Mouse (Mus musculus) adrenal gland, postnatal 36 days (tissue): ENCODE measurements around the gene Mettl18. TPM values are rescaled to one million over a fixed set of nuclear protein-coding genes. Genes with fewer than 3 reads are reported as not detected.
A peak's percentile ranks its signal among the peaks of the same experiment; 100 is the strongest.
"Not testable (repeated sequence)": the region's sequence is repeated elsewhere in the genome, so short reads cannot be mapped to it uniquely, and the experiment has no call there.

ENCODE experiments used
- DNase-seq, 2 experiments: peaks; one replicate each; pipeline ENCODE4 v3.0.0; 2021; ENCODE audit warnings: mixed read lengths in 1 of 2
- long read RNA-seq, 2 experiments: library from polyadenylated mRNA; stranded (forward); transcript quantifications; one replicate each; pipeline ENCODE4 v2.0.0; 2021; ENCODE audit warnings: borderline sequencing depth in 2 of 2
- total RNA-seq, 2 experiments: library from RNA; stranded (reverse); gene quantifications; 2 replicates each; pipeline ENCODE4 v1.2.3; 2021

Gene Mettl18
- 1 to 10 TPM; 2.6 to 2.8 TPM for total RNA-seq
- long read RNA-seq, experiment 1, partial matches to known transcripts = 0 of 5 reads
- long read RNA-seq, experiment 1, other reads (novel, unspliced or antisense) = 0 of 5 reads
- long read RNA-seq, experiment 2 = 0 reads

DNA sequence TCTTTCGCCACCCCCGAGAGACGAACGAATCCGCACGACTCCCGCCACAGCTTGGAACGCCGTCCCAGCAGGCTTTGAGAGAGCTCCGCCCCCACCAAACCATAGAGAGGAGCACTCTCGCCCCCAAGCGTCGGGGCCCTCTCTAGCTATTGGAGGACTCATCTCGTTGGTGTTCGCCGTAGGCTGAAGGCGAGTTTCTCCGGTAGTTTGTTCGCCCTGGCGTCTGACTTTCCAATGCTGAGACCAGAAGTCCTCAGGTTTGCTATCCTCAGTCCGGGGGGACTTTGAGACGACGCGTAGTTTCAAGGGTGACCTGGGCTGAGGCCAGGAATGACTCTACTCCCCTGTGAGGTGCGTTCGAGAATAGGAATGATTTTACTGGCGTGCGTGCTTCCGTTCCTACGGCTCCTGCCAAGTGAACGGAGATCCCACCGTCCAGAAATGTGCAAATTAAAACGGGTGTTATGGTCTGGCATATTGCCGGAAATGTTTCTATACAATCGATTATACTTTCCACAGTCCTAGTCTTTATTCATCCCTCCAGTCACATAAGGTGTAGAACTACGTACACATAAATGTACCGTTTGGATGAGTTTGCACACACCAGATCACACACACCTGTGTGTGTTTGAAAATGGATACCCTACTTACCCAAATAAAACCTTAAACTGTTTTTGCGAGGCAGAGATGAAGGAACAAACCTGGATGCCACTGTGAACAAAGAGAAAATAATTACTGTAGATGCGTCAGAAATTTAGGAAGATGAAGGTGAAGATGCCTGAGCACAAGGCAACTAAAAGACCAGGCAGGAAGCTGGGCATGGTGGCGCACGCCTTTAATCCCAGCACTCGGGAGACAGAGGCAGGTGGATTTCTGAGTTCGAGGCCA, at the start of gene Mettl18, which contains the start of gene BC055324:
Gene Mettl18, plus strand, starts transcription at position 169 of the 888 bp plus-strand sequence.
Gene BC055324, minus strand, starts transcription at position 76 of the 888 bp plus-strand sequence.
- peak; percentile 91 to 93 for DNase-seq

DNA sequence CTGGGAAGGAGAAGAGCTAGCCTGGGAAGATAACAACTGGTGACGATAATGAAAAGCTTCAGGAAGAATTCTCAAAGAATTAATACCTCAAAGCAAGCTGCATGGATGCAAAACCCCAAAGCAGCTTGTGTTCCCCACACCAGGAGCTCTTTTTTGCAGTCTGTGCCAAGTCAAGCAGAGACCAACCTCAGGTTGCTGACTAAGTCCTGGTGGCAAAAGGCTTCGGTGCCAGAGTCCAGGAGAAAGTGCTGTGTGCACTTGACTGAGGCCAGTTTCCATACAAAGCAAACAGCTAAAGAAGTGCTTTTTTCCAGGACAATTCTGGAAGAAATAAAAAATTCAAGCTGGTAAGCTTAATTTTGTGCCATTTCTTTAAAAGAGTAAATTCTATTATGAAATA, 41.3 kb upstream of the Mettl18 start:
- DNase-seq = no peak

DNA sequence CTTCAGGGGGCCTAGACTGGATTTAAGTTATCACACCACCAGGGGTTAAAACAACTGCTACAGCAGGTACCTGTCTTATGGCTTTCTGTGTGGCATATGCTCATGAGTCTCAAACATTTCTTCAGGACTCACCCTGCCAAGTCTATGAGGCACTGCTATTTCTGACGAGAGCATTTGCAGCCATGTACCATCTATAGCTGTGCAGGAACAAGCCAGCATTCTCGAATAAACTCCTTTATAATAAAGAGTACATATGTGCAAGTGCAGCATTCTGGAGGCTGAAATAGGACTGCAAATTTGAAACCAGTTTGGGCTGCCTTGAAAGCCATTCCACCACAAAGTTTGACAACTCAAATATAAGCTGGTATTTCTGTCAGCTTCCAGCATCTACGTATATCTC, 36.7 kb upstream of the Mettl18 start:
- DNase-seq = no peak

DNA sequence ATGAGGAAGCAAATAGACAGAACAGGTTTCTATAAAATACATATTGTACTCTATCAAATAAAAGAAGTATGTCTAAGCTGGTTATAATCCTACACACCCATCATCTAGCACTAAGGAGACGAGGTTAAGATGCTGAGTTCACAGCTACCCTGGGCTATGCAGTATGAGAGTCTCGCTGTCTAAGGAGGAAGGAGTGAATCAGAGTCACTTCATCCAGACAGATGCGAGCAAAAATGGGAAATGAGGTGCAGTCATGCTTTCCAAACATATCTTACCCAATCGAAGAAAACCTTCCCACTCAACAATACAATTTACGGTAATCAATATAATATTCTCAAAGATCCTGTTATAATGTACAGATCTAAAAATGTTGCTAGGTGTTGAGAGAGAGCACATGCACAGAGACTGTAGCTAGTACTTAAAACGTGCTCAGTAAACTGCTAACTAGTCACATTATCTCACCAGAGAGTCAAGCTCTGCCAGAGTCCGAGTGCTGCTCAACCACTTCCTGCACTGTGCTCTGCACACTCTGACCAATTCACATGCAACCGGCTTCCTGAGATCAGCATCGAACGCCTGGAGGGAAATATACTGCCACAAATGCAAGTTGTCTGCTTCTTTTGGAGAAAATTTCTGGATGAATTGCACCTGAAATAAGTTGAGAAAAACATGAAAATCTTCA, 30.5 kb upstream of the Mettl18 start:
- DNase-seq = no peak

DNA sequence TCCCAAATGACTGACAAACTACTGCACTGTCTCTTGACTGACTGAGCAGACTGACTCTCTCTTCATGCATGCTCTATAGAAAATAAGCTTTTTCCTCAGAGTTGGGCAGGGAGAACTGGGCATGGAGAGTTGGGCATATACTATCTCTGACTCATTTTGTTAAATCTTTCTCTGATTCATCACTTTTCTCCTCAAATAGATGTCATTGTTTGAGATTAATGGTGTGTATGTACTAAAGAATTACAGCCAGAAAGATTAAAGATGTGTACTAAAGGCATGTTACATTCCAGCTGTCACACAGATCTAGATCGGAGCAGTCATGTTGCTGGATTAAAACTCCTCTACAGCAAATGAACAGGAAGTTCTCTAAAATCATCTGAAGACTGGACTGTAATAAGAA, 20.2 kb upstream of the Mettl18 start:
- DNase-seq = no peak

DNA sequence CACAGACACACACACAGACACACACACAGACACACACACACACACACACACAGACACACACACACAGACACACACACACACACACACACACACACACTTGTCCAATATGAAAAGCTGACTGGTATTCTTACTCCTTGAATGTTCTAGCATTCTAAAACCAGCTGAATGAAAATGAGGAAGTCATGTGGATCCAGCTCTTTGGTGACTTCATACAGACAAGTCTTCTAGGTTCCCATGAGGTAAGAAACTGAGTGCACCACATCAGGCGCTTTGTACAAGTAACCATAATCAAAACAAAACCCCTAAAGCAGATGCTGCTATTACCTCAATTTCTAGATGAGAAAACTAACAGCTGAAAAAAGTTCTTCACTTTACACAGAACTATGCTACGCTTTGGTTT, 19.6 kb upstream of the Mettl18 start:
- DNase-seq = no peak

DNA sequence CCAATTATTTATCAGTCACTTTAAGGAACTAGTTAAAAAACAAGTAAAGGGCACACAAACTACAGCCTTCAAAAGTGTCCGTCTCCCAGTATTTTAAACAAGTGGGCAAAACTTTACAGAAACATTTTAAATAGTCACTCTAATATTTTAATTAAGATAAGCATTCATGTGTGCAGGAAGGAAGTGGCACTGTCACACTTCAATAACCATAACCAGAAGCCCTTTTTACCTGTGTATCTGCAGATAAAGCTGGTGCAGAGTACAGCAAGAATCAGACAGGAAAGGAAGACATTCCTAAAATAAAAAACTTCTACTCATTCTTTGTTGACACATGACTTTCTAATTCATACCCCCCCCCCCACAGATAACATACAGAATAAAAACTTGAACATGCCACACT, 18.2 kb upstream of the Mettl18 start:
- no peak for DNase-seq

DNA sequence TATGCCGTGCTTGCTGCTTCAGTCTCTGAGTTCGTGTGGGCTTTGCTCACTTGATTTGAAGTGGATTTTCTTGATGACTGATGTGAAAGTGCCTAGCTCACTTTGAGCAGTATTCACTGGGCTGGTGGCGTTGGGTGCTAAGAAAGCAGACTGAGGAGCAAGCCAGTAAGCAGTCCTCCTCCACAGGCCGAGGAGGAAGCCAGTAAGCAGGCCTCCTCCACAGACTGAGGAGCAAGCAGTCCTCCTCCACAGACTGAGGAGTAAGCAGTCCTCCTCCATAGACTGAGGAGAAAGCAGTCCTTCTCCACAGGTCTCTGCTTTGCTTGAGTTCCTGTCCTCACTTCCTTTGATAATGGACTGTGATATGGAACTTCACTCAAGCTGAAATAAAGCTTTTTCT, 2.3 kb upstream of the Mettl18 start:
- no peak for DNase-seq

DNA sequence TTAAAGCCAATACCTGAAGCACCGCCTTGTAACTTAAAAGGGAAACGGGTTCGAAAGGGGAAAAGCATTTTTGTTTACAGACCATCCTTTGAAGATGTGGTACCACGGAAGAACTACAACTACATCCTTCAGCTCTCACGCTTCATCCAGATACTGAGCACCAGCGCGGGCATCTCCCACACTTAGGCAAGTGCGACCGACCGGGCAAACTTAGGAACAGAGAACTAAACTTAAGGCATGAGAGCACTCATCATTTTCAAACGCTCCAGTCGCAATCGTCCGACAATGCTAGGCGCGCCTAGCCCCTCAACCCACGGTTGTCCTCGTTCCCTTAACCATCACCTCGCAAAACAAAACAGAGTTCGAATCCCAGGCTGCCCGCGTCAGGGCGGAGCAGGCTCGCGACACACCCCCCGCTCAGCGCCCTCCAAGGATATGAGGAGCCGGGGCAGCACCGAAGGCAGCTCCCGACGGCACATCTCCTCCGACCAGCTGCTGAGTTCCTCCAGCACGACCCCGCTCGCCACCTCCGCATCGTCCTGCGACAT, 442 bp upstream of the Mettl18 start:
- no peak for DNase-seq

DNA sequence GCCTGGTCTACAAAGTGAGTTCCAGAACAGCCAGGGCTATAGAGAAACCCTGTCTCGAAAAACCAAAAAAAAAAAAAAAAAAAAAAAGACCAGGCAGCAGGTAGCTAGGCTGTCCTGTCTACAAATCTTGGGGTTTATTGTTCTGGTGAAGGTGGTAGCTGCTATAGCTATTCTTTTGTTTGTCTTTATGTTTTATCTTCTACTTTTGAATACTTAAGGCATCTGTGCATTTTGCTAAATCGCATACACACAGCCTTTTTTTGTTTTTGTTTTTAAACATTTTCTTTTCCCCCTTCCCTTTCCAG, 872 bp downstream of the Mettl18 start:
- DNase-seq = no peak

DNA sequence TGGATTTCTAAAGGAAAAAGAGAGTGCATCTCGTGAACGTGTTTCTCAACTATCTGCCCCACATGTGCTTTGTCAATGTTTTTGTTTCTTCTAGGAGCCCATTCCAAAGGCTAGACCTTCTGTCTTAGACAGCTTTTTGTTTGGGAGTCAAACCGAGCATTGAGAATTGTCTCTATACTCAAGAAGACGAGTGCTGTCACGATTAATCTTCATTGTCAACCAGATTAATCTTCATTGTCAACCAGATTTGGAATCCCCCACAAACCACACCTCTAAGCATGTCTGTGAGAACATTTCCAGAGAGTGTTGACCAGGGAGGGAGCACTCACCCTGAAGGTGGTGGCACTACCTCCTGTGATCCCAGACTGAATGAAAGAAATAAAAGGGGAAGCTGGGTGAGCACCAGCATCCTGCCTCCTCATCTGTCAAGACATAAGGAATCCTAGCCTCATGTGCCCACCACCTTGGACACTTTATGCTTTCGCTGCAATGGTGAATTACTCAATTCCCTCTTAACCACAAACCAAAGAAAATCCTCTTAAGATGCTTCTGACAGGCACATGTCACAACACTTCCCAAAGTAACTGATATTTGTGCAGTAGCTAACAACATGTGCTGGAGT, 7.3 kb downstream of the Mettl18 start:
- no peak for DNase-seq

DNA sequence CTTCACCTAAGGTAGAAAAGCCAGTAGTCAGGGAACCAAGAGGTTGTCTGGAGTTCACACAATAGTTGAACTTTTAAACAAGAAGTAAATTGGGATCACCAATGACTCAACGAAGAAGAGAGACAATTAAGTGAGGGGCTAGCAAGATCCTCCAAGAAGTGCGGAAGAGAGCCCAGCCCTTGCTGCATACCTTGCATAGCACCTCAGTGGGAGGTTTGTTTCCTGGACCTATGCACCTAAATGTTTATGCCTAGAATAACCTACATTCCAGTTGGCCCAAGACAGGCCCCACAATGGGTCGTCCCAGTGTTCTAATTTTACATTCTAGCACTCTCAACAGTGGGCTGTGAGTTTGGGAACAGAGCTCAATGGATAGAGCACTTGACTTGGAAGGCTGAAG, 9.6 kb downstream of the Mettl18 start:
- no peak for DNase-seq

DNA sequence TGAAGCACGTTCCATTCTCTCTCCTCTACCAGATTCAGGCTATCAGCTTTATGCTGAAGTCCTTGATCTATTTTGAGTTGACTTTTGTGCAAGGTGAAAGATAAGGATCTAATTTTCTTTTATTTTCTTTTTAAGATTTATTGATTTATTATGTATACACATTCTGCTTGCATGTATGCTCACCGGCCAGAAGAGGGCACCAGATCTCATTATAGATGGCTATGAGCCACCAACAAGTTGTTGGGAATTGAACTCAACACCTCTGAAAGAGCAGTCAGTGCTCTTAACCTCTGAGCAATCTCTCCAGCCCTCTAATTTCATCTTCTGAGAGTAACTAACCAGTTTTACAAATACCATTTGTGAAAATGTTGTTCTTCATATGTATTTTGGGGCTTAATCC, 14.5 kb downstream of the Mettl18 start:
- DNase-seq = peak; percentile 27 to 57

DNA sequence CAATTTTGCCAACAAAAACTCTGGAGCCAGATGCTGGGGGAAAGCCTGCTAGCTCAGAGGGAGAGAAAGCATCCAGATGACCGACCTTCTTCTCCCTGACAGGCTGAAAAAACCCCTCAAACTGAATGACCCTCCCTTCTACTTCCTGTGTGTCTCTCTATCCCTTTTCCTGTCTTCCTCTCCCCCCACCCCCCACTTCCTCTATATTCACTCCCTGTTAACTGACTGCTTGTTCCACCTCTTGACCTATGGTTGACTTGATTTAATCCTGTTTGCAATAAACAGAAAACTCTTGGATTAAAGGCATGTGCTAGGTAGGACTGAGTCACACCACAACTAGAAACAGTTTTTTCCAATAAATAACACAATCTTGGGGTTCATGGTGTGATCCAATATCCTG, 19.9 kb downstream of the Mettl18 start:
- DNase-seq = no peak

DNA sequence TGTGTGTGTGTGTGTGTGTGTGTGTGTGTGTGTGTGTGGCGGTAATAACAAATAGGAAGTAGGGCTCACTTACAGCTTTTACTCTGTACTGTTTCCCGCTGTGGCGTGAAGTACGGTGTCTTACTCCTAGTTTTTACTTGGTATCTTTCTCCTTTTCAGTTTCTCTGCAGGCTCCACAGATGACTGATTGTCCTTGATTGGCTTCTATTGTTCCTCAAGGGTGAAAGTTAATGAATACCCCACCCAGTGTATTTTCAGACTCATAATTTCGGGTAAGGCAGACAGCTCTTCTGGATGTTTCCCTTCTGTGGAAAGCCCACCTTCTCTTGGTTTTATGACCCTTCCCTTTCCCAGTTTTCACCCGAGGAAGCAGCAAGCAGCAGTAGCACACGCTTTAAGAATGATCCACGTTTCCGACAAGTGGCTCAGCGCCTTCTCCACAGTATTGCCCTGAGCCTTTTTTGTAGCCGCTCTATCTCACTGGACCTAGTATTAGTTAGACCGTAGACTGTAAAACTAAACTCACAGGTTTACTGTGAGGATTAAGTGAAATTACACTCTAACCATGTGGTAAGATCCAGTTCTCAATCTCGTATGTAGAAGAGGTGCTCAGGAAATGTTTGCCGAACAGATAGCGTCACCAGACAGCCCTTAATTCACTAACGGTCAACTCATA, 23.7 kb downstream of the Mettl18 start:
- no peak for DNase-seq

DNA sequence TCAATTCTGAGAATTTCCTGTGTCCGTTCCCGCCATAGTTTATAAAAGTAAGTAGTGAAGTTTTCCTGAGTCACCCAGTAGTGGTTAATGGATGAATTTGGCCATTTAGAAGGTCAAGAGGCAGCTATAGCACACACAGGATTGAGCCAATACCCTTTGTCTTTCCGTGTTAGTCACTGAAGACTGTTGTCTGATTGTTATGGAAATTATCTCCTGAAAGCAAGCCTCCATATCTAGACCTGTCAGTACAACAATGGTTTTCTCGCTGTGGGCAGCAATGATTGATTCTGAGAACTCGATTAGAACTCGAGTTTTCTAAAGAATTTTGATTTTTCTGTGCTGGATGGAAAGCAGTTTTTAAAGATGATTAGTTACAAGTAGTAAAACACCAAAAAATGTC, 25.1 kb downstream of the Mettl18 start:
- no peak for DNase-seq

DNA sequence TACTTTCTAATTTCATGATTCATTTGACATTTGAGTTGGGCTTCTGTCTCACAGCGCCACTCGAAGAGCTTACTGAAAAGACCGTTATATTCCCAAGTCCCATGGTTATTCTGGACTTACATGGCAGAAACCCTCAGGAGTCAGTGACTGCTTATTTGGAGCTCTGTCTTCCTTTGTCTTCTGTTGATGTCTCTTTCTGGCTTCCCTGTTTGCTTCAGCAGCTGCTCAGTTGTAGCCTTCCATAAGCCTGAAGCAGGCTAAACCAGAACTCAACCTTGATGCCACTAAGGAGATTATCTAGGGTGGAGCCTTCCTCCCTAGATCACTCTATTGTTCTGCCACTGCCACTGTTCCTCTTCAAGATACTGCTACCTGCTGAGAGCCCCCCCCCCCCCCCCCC, 26.1 kb downstream of the Mettl18 start:
- DNase-seq = not testable (repeated sequence)

DNA sequence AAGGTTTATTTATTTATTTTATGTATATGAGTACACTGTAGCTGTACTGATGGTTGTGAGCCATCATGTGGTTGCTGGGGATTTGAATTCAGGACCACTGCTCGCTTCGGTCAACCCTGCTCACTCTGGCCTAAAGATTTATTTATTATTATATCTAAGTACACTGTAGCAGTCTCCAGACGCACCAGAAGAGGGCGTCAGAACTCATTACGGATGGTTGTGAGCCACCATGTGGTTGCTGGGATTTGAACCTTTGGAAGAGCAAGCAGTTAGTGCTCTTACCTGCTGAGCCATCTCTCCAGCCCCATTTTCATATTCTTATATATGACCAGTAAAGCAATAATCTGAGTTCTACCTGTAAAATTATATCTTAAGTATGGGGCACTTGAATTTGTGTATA, 27.4 kb downstream of the Mettl18 start:
- DNase-seq = not testable (repeated sequence)

DNA sequence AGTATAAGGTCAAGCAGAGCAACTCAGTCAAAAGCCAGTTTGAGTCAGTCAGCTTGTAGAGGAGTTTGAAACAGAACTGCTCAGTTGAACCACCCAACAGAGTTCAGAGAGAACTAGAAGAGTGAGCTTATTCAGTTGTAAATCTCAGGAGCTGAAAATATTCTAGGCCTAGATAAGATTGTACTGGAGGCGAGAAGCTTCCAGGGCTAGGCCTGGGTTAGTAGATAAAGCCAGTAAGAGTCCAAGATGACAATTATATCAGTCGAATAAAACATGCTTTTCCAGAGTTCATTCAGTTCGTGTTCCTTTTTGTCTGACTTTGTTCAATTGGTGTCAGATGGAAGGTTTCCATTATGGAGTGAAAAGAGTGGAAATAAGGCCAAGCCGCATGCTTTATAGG, 31.0 kb downstream of the Mettl18 start:
- no peak for DNase-seq

DNA sequence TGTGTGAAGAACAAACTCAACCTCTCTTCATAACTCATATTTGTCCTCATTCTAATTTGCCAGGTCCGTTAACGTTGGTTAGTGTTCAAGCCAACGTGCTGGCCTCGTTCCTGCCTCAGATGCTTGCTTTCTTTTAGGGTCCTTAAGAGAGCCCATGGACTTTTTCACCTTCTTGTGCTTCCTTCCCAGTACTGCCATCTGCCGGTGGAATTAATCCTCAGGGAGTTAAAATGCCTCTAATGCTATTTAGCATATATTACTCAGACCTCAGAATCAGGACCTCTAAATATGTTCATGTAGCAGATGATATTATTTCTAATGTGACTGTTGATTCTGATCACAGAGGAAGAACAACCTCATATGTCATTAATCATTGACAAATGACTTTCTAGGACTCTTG, 32.7 kb downstream of the Mettl18 start:
- peak in 1 of 2 experiments; percentile 12 for DNase-seq

DNA sequence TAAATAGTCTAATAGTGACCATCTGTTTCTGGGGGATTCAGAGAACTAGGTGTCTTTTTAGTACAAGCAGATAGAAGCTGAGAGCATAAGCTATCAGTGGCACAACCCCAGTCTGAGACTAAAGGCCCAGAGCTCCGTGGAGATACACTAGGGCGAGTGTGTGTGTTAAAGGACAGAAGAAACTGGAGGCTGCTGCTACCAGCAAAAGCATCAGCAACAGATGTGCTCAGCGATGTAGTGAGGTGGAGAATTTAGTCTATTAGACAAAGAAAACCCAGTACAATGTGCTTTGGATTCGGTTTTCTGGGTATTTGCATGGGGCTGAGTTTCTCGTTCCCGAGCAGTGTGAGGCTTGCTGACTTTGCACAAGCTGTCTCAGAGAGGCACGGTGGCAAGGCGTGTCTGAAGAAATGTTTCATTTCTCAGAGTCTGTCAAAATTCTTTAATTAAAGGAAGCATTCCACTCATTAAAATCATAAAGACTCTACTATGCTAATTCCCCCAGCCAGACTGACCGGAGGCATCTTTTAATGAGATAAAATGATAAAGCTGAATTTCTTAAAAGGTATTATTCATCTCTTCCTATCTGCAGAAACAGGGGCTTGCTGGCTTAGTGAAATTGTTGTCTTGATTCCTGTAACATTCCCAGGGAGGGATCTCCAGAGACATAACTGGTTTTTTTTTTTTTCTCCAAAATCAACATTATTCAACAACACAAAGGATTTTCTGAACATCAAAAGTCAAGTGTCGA, 45.9 kb downstream of the Mettl18 start:
- DNase-seq = no peak
